Mouse (Mus musculus): ENCODE data around the gene Slc12a4. TPM values are rescaled to one million over a fixed set of nuclear protein-coding genes. Genes with fewer than 3 reads are reported as not detected.

Gene Slc12a4
- polyA plus RNA-seq, 1 experiment, result 8.9 TPM

- no peak for TF ChIP-seq POLR2A (IDR thresholded peaks at IDR 0.05; ENCODE audit: low read depth, low read length)
- no peak for TF ChIP-seq CTCF (IDR thresholded peaks at IDR 0.05; ENCODE audit: extremely low read depth, insufficient read length, insufficient replicate concordance, low read depth, low read length)
- no peaks in the 10 kb centered on the region for H3K27me3 ChIP-seq (ENCODE audit: control insufficient read depth, insufficient read depth, low read length)
- WGBS, result 80% methylated on average over 6 of the region's 6 CpGs
- no peak overlapping the region for H3K4me3 ChIP-seq (ENCODE audit: low read depth, low read length)
- no peak overlapping the region for H3K27ac ChIP-seq (ENCODE audit: insufficient read depth, low read depth, low read length)
- peaks cover 14% of the 10 kb centered on the region for H3K4me1 ChIP-seq (ENCODE audit: control insufficient read depth, insufficient read depth, insufficient read length, low read length)
- peaks cover 25% of the 10 kb centered on the region for H3K36me3 ChIP-seq (ENCODE audit: control insufficient read depth, insufficient read depth, low read length)
These were observed 30.8 kb downstream of the Slc12a4 start for GRCm38 (mm10) chr8:105935105-105935504.

GRCm38 (mm10) chr8:105933762-105934161 is 32.1 kb downstream of the Slc12a4 start, which contains the start of gene Ctrl:
TSS of gene Ctrl (minus strand) at chr8:105933862.
- Histone ChIP-seq H3K36me3 (ENCODE audit: control insufficient read depth, insufficient read depth, low read length) (peaks cover 28% of the 10 kb centered on the region), H3K27ac (ENCODE audit: insufficient read depth, low read depth, low read length) (no peak within 1 kb of the TSS), H3K4me3 (ENCODE audit: low read depth, low read length) (no peak within 1 kb of the TSS), H3K27me3 (ENCODE audit: control insufficient read depth, insufficient read depth, low read length) (no peaks in the 10 kb centered on the region), H3K4me1 (ENCODE audit: control insufficient read depth, insufficient read depth, insufficient read length, low read length) (peaks cover 14% of the 10 kb centered on the region)
- 80% methylated on average over 2 of the region's 2 CpGs for WGBS
- TF ChIP-seq POLR2A (IDR thresholded peaks at IDR 0.05; ENCODE audit: low read depth, low read length) (no peak), CTCF (IDR thresholded peaks at IDR 0.05; ENCODE audit: extremely low read depth, insufficient read length, insufficient replicate concordance, low read depth, low read length) (no peak)

- whole genome bisulfite sequencing, result 90% methylated on average over 11 of the region's 11 CpGs
- Histone ChIP-seq H3K27ac (ENCODE audit: insufficient read depth, low read depth, low read length) (no peak overlapping the region), H3K4me1 (ENCODE audit: control insufficient read depth, insufficient read depth, insufficient read length, low read length) (peaks cover 11% of the 10 kb centered on the region)
These were observed 33.4 kb downstream of the Slc12a4 start for GRCm38 (mm10) chr8:105932525-105932924.

GRCm38 (mm10) chr8:105931271-105931670 is 34.6 kb downstream of the Slc12a4 start:
- no peaks in the 10 kb centered on the region for H3K27me3 ChIP-seq (ENCODE audit: control insufficient read depth, insufficient read depth, low read length)
- no peak overlapping the region for H3K4me3 ChIP-seq (ENCODE audit: low read depth, low read length)
- H3K4me1 ChIP-seq (ENCODE audit: control insufficient read depth, insufficient read depth, insufficient read length, low read length), result peaks cover 6% of the 10 kb centered on the region; the same call in 1 of the 2 replicates
- no peak for TF ChIP-seq POLR2A (IDR thresholded peaks at IDR 0.05; ENCODE audit: low read depth, low read length)
- TF ChIP-seq CTCF (IDR thresholded peaks at IDR 0.05; ENCODE audit: extremely low read depth, insufficient read length, insufficient replicate concordance, low read depth, low read length), result no peak
- H3K36me3 ChIP-seq (ENCODE audit: control insufficient read depth, insufficient read depth, low read length), result peaks cover 23% of the 10 kb centered on the region
- 94% methylated on average over 3 of the region's 3 CpGs for WGBS
- H3K27ac ChIP-seq (ENCODE audit: insufficient read depth, low read depth, low read length), result no peak overlapping the region

More at GRCm38 (mm10) chr8:105932525-105932924, 33.4 kb downstream of the Slc12a4 start:
- TF ChIP-seq CTCF (IDR thresholded peaks at IDR 0.05; ENCODE audit: extremely low read depth, insufficient read length, insufficient replicate concordance, low read depth, low read length) (no peak), POLR2A (IDR thresholded peaks at IDR 0.05; ENCODE audit: low read depth, low read length) (no peak)
- Histone ChIP-seq H3K36me3 (ENCODE audit: control insufficient read depth, insufficient read depth, low read length) (peaks cover 28% of the 10 kb centered on the region), H3K27me3 (ENCODE audit: control insufficient read depth, insufficient read depth, low read length) (no peaks in the 10 kb centered on the region), H3K4me3 (ENCODE audit: low read depth, low read length) (no peak overlapping the region)

- H3K27me3 ChIP-seq (ENCODE audit: control insufficient read depth, insufficient read depth, low read length), result no peaks in the 10 kb centered on the region; the same call in 1 of the 2 replicates
- 0 out of 2 replicates have a peak, but pooled peaks cover 3% of the 10 kb centered on the region for H3K4me1 ChIP-seq (ENCODE audit: control insufficient read depth, insufficient read depth, insufficient read length, low read length)
- H3K36me3 ChIP-seq (ENCODE audit: control insufficient read depth, insufficient read depth, low read length), result peaks cover 16% of the 10 kb centered on the region
- H3K4me3 ChIP-seq (ENCODE audit: low read depth, low read length), result no peak overlapping the region
- 31% methylated on average over 8 of the region's 8 CpGs for WGBS
- peak; percentile 87; the same call in 1 of the 2 replicates for TF ChIP-seq CTCF (IDR thresholded peaks at IDR 0.05; ENCODE audit: extremely low read depth, insufficient read length, insufficient replicate concordance, low read depth, low read length)
- no peak for TF ChIP-seq POLR2A (IDR thresholded peaks at IDR 0.05; ENCODE audit: low read depth, low read length)
- H3K27ac ChIP-seq (ENCODE audit: insufficient read depth, low read depth, low read length), result no peak overlapping the region
These were observed 35.3 kb downstream of the Slc12a4 start for GRCm38 (mm10) chr8:105930602-105931001.

GRCm38 (mm10) chr8:105925123-105925522 is 40.8 kb downstream of the Slc12a4 start:
- WGBS, result 88% methylated on average over 3 of the region's 3 CpGs
- peaks cover 3% of the 10 kb centered on the region; the same call in 1 of the 2 replicates for H3K36me3 ChIP-seq (ENCODE audit: control insufficient read depth, insufficient read depth, low read length)
- no peak overlapping the region for H3K4me3 ChIP-seq (ENCODE audit: low read depth, low read length)
- H3K27me3 ChIP-seq (ENCODE audit: control insufficient read depth, insufficient read depth, low read length), result no peaks in the 10 kb centered on the region; the same call in 1 of the 2 replicates
- no peak overlapping the region for H3K27ac ChIP-seq (ENCODE audit: insufficient read depth, low read depth, low read length)
- TF ChIP-seq POLR2A (IDR thresholded peaks at IDR 0.05; ENCODE audit: low read depth, low read length) (no peak), CTCF (IDR thresholded peaks at IDR 0.05; ENCODE audit: extremely low read depth, insufficient read length, insufficient replicate concordance, low read depth, low read length) (no peak)
- H3K4me1 ChIP-seq (ENCODE audit: control insufficient read depth, insufficient read depth, insufficient read length, low read length), result no peaks in the 10 kb centered on the region

GRCm38 (mm10) chr8:105919390-105919789 is 46.5 kb downstream of the Slc12a4 start:
- 83% methylated on average over 3 of the region's 3 CpGs for WGBS
- Histone ChIP-seq H3K4me3 (ENCODE audit: low read depth, low read length) (no peak overlapping the region), H3K36me3 (ENCODE audit: control insufficient read depth, insufficient read depth, low read length) (0 out of 2 replicates have a peak, but pooled peaks cover 3% of the 10 kb centered on the region), H3K27me3 (ENCODE audit: control insufficient read depth, insufficient read depth, low read length) (no peaks in the 10 kb centered on the region), H3K4me1 (ENCODE audit: control insufficient read depth, insufficient read depth, insufficient read length, low read length) (no peaks in the 10 kb centered on the region), H3K27ac (ENCODE audit: insufficient read depth, low read depth, low read length) (no peak overlapping the region)
- TF ChIP-seq POLR2A (IDR thresholded peaks at IDR 0.05; ENCODE audit: low read depth, low read length) (no peak), CTCF (IDR thresholded peaks at IDR 0.05; ENCODE audit: extremely low read depth, insufficient read length, insufficient replicate concordance, low read depth, low read length) (no peak)

All from small intestine, adult 2 months (tissue).